Mouse (Mus musculus) ES-Bruce4 (cell line): ENCODE data around the gene Rhox4f.
"Not testable (repeated sequence)": the region's sequence is repeated elsewhere in the genome, so short reads cannot be mapped to it uniquely, and the experiment has no call there.

ENCODE experiments used
- CTCF ChIP-seq: IDR thresholded peaks from one replicate; pipeline ENCODE4 v1.8.1; 2011; ENCODE audit warnings: low read depth, low read length
- POLR2A ChIP-seq: IDR thresholded peaks from one replicate; pipeline ENCODE4 v1.8.1; 2011; ENCODE audit warnings: low read length; ENCODE audit not compliant: insufficient read depth

- not testable (repeated sequence) for TF ChIP-seq CTCF, POLR2A
Measured at GRCm38 (mm10) chrX:37607604-37608003, at the start of gene Rhox4f.
